Mouse (Mus musculus) stomach, postnatal 0 days (tissue): ENCODE data around the gene Rabgap1l.

Experiments used
- CTCF ChIP-seq: IDR thresholded peaks from 2 replicates; pipeline ENCODE4 v1.5.1; 2016; ENCODE audit warnings: antibody characterized with exemption, low read depth, mild to moderate bottlenecking, moderate library complexity
- EP300 ChIP-seq: optimal IDR thresholded peaks from 2 replicates; pipeline ENCODE3; 2016; ENCODE audit warnings: antibody characterized with exemption

- TF ChIP-seq CTCF, result no peak
- no peak for TF ChIP-seq EP300
Measured at GRCm38 (mm10) chr1:160839095-160839494, 46.1 kb upstream of the Rabgap1l start.
